Mouse (Mus musculus) limb, embryonic 10.5 days (tissue): ENCODE results near the gene Dmrta2. TPM values are rescaled to one million over a fixed set of nuclear protein-coding genes. Genes with fewer than 3 reads are reported as not detected.

ENCODE experiments used
- DNase-seq: peaks from one replicate; pipeline ENCODE4 v3.0.0-alpha.2; 2017; ENCODE audit warnings: low spot score
- H3K27ac ChIP-seq: fragments of 300-500 bp; sonication (generic); 2 replicates; pipeline ENCODE4 v1.5.1; 2016; ENCODE audit warnings: mild to moderate bottlenecking
- H3K27me3 ChIP-seq: fragments of 300-500 bp; sonication (generic); 2 replicates; pipeline ENCODE4 v1.6.1; 2016; ENCODE audit warnings: low read depth, mild to moderate bottlenecking; ENCODE audit not compliant: poor library complexity, severe bottlenecking
- H3K36me3 ChIP-seq: fragments of 300-500 bp; sonication (generic); 2 replicates; pipeline ENCODE4 v1.6.1; 2016; ENCODE audit warnings: mild to moderate bottlenecking, moderate library complexity
- H3K4me1 ChIP-seq: fragments of 300-500 bp; sonication (generic); 2 replicates; pipeline ENCODE4 v1.6.1; 2016
- H3K4me3 ChIP-seq: fragments of 300-500 bp; sonication (generic); 2 replicates; pipeline ENCODE4 v1.5.1; 2016; ENCODE audit warnings: mild to moderate bottlenecking, moderate library complexity
- H3K9me3 ChIP-seq: fragments of 300-500 bp; sonication (generic); replicated peaks from 2 replicates; pipeline ENCODE4 v1.6.1; 2016; ENCODE audit warnings: mild to moderate bottlenecking
- WGBS: fragments of 180-500 bp; shearing (Covaris S2); methylation state at CpG from one replicate; pipeline ENCODE4 v1.1.7; 2016; 5-methylcytosine and 5-hydroxymethylcytosine counted together
- polyA plus RNA-seq: library from polyadenylated mRNA; unstranded; fragments of >200 nt; fragmentation: Nextera tagmentation; extraction: Ambion mirVana; gene quantifications from 2 replicates; pipeline ENCODE4 v1.2.1, GENCODE M21; 2016

The Dmrta2 gene
- polyA plus RNA-seq, 1 experiment from 2014 or later, result 0.20 TPM

- 2% methylated on average over 20 of the region's 20 CpGs for WGBS
- H3K4me1 ChIP-seq, result peaks cover 28% of the 10 kb centered on the region
- peaks cover 97% of the 10 kb centered on the region for H3K27me3 ChIP-seq
- peak overlapping the region; percentile 30; the same call in 1 of the 2 replicates for H3K4me3 ChIP-seq
- H3K36me3 ChIP-seq, result no peaks in the 10 kb centered on the region
- no peak overlapping the region for H3K27ac ChIP-seq
- no peaks in the 10 kb centered on the region for H3K9me3 ChIP-seq
- peak; percentile 49 for DNase-seq
Observed at GRCm38 (mm10) chr4:109973991-109974654, 3.7 kb upstream of the Dmrta2 start.

- H3K4me1 ChIP-seq, result peaks cover 32% of the 10 kb centered on the region
- 1% methylated on average over 33 of the region's 33 CpGs for WGBS
- H3K27me3 ChIP-seq, result peaks cover 99% of the 10 kb centered on the region
- no peaks in the 10 kb centered on the region for H3K9me3 ChIP-seq
- no peaks in the 10 kb centered on the region for H3K36me3 ChIP-seq
- DNase-seq, result peak; percentile 59
- H3K4me3 ChIP-seq, result peak overlapping the region; percentile 30
- H3K27ac ChIP-seq, result no peak overlapping the region
Observed at GRCm38 (mm10) chr4:109974655-109975380, 3.0 kb upstream of the Dmrta2 start.

GRCm38 (mm10) chr4:109975381-109976240 lies 2.2 kb upstream of the Dmrta2 start:
- H3K36me3 ChIP-seq, result no peaks in the 10 kb centered on the region
- H3K9me3 ChIP-seq, result no peaks in the 10 kb centered on the region
- peaks cover 40% of the 10 kb centered on the region for H3K4me1 ChIP-seq
- peak; percentile 49 for DNase-seq
- peaks cover 100% of the 10 kb centered on the region for H3K27me3 ChIP-seq
- WGBS, result 7% methylated on average over 25 of the region's 25 CpGs
- no peak overlapping the region for H3K27ac ChIP-seq
- no peak overlapping the region for H3K4me3 ChIP-seq

GRCm38 (mm10) chr4:109976273-109977147 lies 1.3 kb upstream of the Dmrta2 start:
- Histone ChIP-seq H3K27me3 (peaks cover 100% of the 10 kb centered on the region), H3K4me3 (no peak overlapping the region), H3K36me3 (no peaks in the 10 kb centered on the region), H3K9me3 (no peaks in the 10 kb centered on the region), H3K27ac (no peak overlapping the region), H3K4me1 (peaks cover 44% of the 10 kb centered on the region)
- DNase-seq, result peak; percentile 59
- under 1% methylated on average over 34 of the region's 34 CpGs for WGBS

- Histone ChIP-seq H3K4me1 (peaks cover 57% of the 10 kb centered on the region), H3K9me3 (no peaks in the 10 kb centered on the region), H3K4me3 (peak overlapping the region; percentile 64), H3K27ac (peak overlapping the region; percentile 83), H3K36me3 (no peaks in the 10 kb centered on the region), H3K27me3 (peaks cover 100% of the 10 kb centered on the region)
- no peak for DNase-seq
- WGBS, result under 1% methylated on average over 56 of the region's 56 CpGs
Observed at GRCm38 (mm10) chr4:109978068-109978857, 410 bp downstream of the Dmrta2 start.

- Histone ChIP-seq H3K36me3 (no peaks in the 10 kb centered on the region), H3K27ac (no peak overlapping the region), H3K4me1 (peaks cover 61% of the 10 kb centered on the region), H3K4me3 (peak overlapping the region; percentile 64), H3K27me3 (peaks cover 100% of the 10 kb centered on the region), H3K9me3 (no peaks in the 10 kb centered on the region)
- 3% methylated on average over 9 of the region's 9 CpGs for WGBS
- DNase-seq, result no peak
Observed at GRCm38 (mm10) chr4:109978858-109979340, 1.0 kb downstream of the Dmrta2 start.

GRCm38 (mm10) chr4:109979461-109980320 lies 1.8 kb downstream of the Dmrta2 start:
- Histone ChIP-seq H3K27me3 (peaks cover 100% of the 10 kb centered on the region), H3K27ac (peak overlapping the region; percentile 43; the same call in 1 of the 2 replicates), H3K9me3 (no peaks in the 10 kb centered on the region), H3K4me1 (peaks cover 61% of the 10 kb centered on the region), H3K36me3 (no peaks in the 10 kb centered on the region), H3K4me3 (peak overlapping the region; percentile 43)
- DNase-seq, result peak; percentile 75
- WGBS, result under 1% methylated on average over 66 of the region's 66 CpGs

GRCm38 (mm10) chr4:109980321-109981082 lies 2.6 kb downstream of the Dmrta2 start:
- Histone ChIP-seq H3K36me3 (no peaks in the 10 kb centered on the region), H3K9me3 (no peaks in the 10 kb centered on the region), H3K4me3 (peak overlapping the region; percentile 43), H3K27me3 (peaks cover 100% of the 10 kb centered on the region), H3K27ac (no peak overlapping the region), H3K4me1 (peaks cover 60% of the 10 kb centered on the region)
- WGBS, result 2% methylated on average over 29 of the region's 29 CpGs
- DNase-seq, result peak; percentile 52

- Histone ChIP-seq H3K36me3 (no peaks in the 10 kb centered on the region), H3K9me3 (no peaks in the 10 kb centered on the region), H3K4me1 (peaks cover 60% of the 10 kb centered on the region), H3K4me3 (peak overlapping the region; percentile 40), H3K27ac (0 out of 2 replicates have a peak overlapping the region, but pooled peaks have one; percentile 62), H3K27me3 (peaks cover 100% of the 10 kb centered on the region)
- DNase-seq, result peak; percentile 65
- 2% methylated on average over 37 of the region's 37 CpGs for WGBS
Observed at GRCm38 (mm10) chr4:109981083-109981870, 3.4 kb downstream of the Dmrta2 start.
